Mouse (Mus musculus): Measurements from ENCODE around the gene Rapgef4.

Gene Rapgef4

DNA sequence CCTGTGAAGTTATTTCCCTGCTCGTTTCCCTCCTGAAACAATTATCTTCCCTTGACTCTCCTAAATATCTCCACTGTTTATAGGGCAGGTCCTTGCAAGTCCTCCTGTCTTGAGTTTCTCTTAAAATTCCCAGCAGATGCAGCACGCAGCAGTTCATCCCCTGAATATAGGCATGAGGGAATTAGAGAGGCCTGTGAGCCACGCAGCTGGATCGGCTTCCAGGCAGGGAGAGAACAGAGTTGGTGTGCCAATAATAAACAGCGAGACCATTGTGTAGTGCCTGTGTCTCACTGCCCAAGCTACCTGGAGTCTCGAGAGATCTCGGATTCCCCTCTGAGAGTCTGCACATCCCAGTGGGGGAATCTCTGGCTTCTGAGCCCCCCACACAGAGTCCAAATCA is 259.0 kb downstream of the Rapgef4 start:
- no peak for DNase-seq

GRCm38 (mm10) chr2:72240691-72241090 is 259.7 kb downstream of the Rapgef4 start:
- no peak for DNase-seq

DNA sequence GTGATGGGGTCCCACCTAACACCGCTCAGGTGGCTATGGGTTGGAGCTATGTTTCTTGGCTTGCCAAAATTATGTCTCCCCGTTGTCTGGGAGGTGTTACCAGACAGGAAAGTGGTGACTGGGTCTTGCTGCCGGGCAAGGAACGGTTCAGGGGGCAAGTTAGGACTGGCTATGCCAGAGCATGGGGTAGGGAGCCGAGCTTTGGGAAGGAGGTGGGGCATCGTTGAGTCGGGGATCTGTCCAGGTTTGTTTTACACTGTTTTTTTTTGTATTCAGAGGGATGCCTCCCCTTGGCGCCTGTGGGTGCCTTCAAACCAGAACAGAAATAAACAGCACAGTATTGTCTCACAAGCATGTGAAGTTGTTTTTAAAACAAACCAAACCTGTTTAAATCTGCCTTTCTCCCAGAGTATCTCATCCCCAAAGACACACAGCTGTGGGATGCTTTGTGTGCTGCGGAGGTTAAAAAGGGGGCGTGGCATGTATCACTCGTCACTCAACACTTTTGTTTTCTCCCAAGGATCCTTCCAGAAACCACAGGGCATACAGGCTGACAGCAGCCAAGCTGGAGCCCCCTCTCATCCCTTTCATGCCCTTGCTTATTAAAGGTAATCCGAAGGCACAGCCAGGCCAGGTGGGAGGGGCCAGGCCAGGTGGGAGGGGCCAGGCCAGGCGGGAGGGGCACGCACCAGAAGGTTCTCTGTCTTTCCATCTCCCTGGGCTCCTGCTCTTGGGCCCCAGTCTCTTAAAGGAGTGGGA is 260.9 kb downstream of the Rapgef4 start:
- DNase-seq = no peak

DNA sequence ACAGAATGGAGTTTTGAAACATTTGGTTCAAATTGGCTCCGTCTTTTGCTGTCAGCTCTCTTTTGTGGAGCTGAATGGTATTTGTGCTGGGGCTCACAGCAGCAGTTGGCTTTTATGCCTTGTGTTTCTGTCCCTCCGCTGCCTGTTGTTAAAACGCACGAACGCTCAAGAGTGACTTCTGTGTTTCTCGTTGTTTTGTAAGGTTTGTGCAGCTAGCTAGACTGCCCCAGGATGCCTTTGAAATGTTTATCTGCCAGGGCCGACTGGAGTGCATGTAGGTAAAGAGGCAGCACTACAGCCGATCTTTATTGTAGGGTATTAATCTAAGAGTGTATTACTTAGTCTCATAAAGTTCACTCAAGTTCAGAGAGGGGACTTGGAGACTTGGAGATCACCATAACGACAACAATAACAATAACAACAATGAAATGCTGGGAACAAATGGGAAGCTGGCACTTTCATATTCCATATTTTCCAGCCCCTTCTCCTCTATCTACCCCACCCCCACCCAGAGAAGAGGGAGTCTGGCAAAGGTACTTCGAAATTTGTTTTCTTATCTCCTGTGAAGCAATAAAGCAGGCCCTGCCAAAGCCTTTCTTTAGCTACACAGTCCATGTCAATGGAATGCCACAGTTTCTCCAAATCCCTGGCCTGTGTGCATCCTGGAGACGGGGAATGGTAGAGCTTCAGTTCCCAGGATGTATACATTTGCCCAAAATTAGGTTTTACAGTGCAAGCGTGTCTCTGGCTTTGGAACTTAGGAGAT is 262.1 kb downstream of the Rapgef4 start:
- no peak for DNase-seq

GRCm38 (mm10) chr2:72245631-72246030 is 264.6 kb downstream of the Rapgef4 start:
- DNase-seq = no peak

DNA sequence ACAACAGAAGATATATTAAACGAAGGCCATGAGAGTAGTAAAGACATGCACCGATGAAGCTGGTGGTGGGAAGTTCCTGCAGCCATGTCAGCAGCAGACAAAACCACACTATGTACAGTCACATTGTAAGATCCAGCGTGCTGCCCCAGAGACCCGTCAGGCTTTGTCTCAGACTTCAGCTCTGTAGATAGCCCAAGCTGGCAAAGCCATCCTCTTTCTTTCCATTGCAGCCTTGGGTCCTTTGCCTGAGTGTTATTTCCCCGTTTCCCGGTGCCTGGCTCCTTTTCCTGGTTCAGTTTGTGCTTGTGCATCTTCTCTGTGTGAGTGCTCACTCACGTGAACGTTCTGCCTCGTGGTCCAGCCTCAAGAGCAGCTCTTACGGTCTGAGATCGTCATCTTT is 265.3 kb downstream of the Rapgef4 start:
- DNase-seq = no peak

DNA sequence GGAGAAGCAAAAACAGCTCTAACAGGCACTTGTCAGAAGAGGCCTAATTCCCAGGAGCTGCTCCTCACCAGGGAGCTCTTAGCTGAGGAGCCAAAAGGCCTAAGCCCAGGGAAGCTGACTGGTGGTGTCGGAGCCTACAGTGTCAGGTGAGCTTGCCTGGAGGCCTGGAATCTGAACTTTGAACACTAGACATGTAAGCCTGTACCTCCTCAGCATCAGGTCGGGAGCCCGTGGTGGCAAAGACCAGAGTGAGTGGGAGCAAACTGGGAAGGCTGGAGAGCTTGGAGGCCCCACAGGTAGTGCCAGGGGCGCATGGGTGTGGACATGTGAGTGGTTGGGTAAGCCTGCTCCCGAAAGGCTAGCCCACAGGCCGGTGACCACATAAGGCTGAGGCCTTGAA is 266.8 kb downstream of the Rapgef4 start:
- no peak for DNase-seq

- no peak for DNase-seq
Observed at GRCm38 (mm10) chr2:72252510-72253505, 271.8 kb downstream of the Rapgef4 start.

- no peak for DNase-seq
Observed at GRCm38 (mm10) chr2:72253882-72254281, 272.8 kb downstream of the Rapgef4 start.

GRCm38 (mm10) chr2:72254813-72255582 is 274.0 kb downstream of the Rapgef4 start:
- DNase-seq = no peak

DNA sequence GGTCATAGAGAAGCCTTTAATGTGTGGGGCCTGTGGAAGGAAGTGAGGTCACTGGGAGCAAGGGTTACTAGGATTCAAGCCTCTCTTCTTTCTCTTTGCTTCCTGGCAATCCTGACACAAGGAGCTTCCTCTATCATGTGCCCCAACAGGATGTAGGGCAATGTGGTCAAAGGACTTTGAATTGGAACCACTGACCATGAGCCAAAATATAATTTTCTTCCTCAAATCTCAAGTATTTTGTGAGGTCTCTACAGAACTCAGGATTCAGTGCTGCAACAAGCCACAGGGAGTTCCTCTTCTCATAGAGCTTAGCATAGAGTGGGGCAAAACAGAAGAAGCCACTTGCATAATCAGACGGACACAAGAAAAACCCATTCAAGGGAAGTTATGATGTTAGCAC is 279.7 kb downstream of the Rapgef4 start:
- no peak for DNase-seq

DNA sequence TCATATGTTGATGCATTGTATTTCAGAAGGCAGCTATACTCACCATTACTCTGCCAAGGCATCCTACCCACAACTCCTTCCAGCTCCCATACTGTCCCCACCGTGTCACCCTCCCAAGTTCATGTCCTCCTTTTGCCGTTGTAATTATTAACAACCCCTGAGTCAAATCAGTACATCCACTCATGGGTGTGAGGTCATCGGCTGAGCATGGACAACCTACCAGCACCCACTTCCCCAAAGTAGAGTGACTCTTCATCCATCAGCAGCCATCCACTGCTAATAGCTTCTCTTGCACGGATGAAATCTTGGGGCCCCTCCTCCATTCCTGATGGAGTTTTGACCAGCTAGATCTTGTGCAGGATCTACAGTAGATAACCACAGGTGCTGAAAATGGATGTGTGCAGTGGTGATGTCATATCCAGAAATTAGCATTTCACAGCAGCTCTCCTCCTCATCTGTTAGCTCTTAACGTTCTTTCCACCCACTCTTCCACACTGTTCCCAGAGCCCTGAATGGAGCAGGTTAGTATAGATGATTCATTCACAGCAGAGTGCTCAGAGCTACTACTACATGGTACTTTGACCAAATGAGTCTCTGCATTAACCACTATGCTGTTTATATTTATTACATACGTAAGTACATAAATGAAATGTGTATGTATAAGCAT is 281.9 kb downstream of the Rapgef4 start:
- no peak for DNase-seq

GRCm38 (mm10) chr2:72267390-72267789 is 286.4 kb downstream of the Rapgef4 start:
- DNase-seq = no peak

- no peak for DNase-seq
Observed at GRCm38 (mm10) chr2:72269651-72270341, 288.8 kb downstream of the Rapgef4 start.

DNA sequence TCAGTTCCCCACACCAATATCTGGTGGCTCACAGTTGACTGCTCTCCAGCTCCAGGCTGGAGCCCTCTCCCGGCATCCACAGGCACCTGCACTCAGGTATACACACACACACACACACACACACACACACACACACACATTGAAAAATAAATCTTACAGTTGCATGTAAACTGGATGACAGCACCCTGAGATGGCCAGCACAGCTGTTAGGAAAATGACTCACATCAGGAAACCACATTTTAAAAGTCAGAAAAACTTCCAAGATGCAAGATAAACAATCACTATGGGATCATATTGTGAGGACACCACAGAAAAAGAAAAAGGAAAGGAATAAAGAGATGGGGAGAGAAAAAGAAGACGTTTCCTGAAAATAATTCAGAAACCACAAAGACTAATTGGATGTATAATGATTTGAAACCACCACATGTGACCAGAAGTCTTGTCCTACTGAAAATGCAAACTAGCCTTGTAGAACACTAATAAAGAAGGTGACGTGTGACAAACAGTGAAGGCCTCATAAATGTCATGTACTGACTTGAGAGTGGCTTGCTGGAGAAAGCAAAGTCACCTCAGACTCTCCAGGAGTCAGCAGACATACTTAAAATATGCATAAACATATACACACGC is 297.3 kb downstream of the Rapgef4 start:
- DNase-seq = no peak

DNA sequence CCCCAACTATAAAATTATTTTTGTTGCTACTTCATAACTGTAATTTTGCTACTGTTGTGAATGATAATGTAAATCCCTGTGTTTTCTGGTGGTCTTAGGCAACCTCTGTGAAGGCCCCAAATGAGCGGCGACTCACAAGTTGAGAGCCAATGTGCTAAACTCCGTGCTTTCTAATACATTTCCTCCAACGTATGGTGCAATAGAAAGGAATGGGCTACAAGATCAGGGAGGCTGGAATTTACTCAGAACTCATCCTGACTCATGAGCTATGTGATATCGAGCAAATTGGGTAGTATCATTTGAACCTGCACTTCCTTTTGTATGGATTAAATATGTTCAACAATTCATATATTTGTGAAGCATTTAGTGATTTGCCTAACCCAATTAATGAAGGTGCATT is 299.5 kb downstream of the Rapgef4 start:
- DNase-seq = no peak

DNA sequence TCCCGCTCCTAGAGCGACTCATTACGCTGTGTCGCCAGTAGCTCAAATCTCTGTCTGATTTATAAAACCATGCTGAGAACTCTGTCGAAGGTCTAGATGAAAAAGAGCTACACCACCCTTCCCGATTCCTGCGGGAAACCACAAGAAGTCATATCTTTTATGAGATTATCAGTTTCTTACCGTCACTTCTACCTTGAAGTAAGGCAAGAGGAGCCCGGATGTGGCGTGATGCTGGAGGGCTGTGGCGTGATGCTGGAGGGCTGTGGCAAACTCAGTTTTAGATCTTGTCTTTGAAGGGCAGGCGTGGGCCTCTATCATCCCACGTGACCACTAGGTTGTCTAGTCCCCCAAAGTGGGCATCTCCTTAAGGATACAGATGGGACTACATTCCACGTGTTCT is 300.9 kb downstream of the Rapgef4 start:
- DNase-seq = peak; percentile 63

- no peak for DNase-seq
Observed at GRCm38 (mm10) chr2:72282733-72283132, 301.7 kb downstream of the Rapgef4 start.

- DNase-seq = no peak
Observed at GRCm38 (mm10) chr2:72284689-72285088, 303.6 kb downstream of the Rapgef4 start.

DNA sequence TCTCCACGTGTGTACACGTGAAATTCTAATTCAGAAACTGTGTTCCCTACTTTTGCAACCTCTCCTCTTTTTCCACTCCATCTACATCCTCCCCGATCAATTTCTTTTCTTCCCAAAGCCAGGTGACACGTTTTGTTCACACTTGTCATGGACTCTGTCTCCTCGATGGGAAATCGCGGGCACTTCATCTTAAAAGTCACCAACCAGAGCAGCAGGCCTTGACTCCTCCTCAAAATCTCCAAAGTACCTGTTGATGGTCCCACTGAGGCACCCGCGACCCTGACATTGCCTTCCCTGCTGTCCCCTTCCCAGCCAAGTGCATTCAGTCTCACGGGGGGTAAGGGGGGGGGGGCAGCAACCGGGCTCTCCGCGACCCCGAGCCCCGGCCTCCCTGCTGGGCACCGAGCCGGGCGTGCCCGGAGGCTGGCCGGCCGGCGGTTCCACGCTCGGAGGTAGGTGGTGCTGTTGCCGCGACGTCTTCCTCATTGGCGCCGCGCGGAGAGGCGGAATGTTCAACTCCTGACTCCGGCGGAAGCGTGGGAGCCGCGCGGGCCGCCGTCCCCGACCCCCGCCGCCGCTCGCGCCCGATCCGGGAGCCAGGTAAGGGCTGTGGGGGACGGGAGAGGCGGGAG is 304.3 kb downstream of the Rapgef4 start, which contains the start of gene Map3k20:
Map3k20 (plus strand) TSS at position 382 of the 632 bp plus-strand sequence.
- DNase-seq = peak; percentile 75

Data from thymus, postnatal 4 days (tissue).